Mouse (Mus musculus): ENCODE measurements around the gene Fabp2.
A peak's percentile ranks its signal among the peaks of the same experiment; 100 is the strongest.
"Not testable (repeated sequence)": the region's sequence is repeated elsewhere in the genome, so short reads cannot be mapped to it uniquely, and the experiment has no call there.

The Fabp2 gene

DNA sequence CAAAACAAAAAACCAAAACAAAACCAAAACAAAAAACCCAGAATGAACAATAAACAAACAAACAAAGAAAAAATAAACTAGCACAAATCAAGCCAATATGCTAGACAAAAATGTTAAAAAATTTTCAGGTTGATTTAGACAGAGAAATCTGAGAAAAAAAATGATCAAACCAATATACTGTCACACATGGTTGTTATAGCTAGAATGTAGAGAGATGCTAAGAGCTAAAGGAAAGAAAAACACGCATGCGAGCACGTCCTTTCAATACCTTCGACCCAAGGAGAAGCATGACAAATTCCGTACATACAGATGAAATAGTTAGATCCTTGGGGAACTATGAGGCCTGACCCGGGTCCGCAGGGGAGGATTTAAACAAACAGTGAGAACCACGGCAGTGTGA lies 24.4 kb downstream of the Fabp2 start, which contains the start of gene Gm10959:
Gm10959 (minus strand) TSS at position 101 of the 400 bp plus-strand sequence.
- no peak for DNase-seq (ENCODE audit: low read depth, low spot score)

DNA sequence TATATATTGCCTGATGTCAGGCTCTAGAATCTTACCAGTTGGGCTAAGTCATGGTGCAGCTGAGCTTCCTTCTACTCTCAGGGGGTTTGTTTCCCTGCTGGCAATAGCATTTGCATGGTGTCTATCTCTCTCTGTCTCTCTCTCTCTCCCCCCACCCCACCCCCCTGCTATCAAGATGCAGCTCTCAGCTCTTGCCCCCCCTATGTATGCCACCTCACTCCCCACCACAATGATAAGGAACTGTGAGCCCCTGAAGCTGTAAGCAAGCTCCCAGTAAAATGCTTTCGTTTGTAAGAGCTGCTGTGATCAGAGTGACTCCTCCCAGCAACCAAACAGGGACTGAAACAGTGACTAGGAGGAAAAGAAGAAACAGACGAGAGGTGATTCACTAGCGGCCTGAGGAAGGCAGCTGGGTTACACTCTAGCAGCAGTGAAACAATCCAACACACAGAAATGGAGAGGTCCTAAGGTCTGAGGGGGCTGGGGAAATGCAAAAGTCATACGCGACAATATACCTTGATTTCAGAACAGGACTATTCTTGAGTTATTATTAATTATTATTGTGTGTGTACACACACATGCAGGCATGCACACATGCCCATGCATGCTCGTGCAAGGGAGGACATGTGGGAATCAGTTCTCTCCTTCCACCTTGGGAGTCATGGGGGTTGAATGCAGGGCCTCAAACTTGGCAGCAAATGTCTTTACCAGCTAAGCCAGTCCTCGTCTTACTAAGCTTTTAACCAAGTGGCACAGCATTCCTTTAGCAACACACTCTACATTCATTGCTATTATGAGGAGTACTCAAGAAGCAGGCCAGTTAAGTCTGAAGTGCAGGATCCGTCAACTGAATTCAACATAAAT lies 25.9 kb downstream of the Fabp2 start:
- no peak for DNase-seq (ENCODE audit: low read depth, low spot score)

DNA sequence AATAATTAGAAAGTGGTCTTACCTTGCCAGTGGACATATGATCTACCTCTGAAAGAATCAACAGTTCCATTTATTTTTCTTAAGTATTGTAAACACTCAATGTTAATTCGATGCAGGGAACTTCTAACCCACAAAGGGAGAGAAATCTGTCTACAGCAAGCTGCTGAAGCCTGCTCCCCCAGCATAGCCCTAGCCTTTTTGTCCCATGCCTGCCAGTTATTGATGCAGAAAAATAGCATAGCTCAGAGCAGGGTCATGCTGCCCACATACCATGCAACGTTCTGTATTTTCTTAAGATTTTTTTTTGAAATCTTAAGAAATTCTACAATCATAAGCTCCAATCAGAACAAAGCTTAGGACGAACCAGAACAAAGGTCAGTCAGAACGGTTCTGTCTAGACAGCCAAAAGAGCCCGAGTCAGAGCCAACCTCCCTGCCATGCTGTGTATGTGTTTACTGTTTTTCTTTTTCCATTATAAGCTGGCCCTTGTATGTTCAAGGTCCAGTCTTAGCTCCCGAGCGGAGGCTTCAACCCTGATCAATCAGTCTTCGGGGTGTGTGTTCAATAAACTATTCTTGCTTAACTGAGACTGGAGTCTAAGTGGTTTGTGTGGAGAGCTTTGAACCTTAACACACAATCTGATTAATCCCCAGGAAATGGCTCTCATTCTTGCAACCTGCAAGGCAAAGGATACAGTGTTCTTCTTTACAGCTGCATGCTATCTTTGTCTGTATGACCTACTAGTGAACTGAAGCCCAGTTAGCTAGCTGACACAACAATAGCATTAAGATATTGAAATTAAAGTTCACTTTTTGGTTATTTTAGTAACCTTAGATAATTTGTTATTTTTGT lies 27.0 kb downstream of the Fabp2 start:
- no peak for DNase-seq (ENCODE audit: low read depth, low spot score)

DNA sequence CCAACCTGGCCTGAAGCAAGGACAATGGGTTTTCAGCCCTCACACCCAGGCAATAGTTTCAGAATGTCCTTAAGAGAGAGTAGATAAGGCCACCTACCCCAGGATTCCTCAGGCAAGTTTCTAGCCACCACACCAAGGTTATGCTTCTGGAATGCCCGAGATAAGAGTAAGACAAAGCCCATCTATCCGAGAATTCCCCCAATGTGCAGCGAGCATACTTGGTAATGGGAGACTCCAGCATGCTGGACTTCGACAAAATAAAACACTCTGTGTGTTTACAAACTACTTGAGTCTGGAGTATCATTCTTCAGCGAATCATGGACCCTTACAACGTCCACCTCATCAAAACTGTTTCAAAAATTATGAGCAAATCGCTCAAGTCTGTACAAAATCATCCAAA lies 28.3 kb downstream of the Fabp2 start:
- DNase-seq (ENCODE audit: low read depth, low spot score): no peak

DNA sequence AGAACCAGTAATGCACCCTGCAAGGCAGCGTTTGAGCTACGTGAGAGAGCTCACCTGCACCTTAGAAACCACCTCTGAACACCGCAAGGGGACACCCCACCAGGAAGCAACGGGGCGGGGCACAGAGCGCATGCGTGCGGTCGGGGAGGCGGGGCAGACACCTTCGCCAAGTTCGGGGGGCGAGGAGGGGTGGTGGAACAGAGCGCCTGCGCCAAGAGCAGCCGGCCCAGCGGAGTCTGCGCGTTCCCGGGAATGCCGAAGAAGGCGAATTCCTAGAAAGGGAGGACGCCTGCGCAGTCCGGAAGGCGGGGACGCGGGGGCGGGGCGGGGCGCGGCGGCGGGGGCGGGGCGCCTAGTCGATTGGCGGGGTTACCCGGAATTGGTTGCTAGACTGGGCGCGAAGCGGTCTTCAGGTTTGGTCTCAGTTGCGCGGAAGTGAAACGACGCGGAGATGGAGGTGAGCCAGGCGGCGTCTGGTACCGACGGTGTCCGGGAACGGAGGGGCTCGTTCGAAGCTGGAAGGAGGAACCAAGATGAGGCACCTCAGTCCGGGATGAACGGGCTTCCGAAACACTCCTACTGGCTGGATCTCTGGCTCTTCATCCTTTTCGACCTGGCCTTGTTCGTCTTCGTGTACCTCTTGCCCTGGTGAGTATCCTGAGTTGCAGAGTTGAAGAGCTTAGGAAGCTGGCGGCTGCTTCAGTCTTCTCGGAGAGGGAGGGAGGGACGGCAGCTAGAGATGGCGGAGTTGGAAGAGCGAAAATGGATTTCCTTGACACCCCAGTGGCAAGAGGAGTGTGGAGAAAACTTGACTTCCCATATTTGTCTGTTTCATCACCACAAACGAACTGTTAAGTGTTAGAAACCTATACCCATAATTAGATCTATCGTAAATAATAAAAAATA lies 29.4 kb downstream of the Fabp2 start, which contains the start of gene 1810037I17Rik:
1810037I17Rik (plus strand) TSS at position 195 of the 906 bp plus-strand sequence.
- peak; percentile 89 for DNase-seq (ENCODE audit: low read depth, low spot score)

DNA sequence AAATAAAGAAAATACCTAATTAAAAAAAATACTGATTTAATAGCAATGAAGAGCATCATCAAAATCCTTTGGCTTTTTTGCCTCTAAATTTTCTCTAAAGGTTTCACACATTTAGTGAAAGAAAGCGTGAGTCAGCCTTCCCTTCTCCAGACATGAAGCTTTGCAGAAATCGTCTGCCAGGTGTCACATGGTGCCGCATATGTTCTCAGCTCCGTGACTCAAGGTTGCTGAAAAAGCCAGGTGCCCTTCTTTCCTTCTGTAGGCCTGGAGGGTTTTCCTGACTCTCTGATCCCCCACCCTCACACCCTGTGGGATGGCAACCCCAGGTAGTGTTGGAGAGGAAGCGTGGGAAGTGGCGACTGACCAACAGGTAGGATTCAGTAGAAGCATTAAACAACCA lies 34.9 kb downstream of the Fabp2 start:
- DNase-seq (ENCODE audit: low read depth, low spot score): no peak

DNA sequence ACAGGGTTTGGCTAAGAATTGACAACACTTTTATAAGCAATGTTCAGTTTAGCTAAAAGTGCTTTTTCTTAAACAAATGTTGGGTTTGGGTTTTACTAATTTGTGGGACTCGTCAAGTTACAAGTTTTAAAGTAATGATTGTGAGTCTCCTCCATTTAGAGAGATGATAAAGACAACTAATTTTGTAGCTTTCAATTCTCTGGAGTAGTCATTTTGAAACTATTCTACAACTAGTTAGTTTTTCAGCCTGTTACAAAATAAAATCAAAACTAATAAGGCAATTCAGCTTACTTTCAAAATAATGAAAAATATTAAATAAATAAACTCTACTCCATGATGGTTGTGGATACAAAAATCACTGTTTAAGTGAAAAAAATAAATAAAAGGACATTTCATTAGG lies 37.6 kb downstream of the Fabp2 start:
- DNase-seq (ENCODE audit: low read depth, low spot score): no peak

DNA sequence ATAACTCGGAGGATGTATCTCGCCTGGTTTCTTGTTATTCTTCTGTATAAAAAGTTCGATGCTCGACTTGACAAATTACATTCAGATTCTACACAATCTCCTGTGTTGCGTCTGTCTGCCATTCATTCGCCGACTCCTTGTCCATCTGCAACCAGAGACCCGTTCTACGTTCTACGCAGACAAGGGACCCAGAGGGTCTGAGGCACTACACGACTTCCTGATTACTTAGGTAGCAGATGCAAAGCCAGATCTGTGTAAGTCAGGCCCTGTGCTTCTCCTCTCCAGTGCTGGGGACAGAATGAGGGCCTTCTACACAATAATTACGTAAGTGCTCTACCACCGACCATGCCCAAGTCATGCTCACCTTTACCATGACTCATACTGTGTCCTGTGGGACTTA lies 42.3 kb downstream of the Fabp2 start:
- not testable (repeated sequence) for DNase-seq (ENCODE audit: low read depth, low spot score)

DNA sequence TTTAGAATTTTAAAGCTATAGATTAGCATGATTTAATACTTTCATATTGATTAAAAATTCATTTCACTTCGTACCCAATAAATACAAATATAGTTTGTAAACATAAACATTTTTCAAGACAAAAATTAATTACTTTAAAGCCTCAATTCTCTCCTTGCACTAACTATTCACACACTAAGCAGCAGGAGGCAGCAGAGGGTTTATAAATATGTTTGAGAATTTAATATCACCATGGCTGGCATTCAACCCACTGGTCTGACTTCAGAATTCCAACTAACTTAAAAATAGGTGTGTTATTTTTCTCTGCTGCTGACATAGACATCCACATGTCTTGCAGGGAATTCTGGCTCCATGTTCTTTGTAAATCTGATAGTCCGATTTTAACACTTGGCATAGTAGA lies 44.3 kb downstream of the Fabp2 start:
- DNase-seq (ENCODE audit: low read depth, low spot score): no peak

DNA sequence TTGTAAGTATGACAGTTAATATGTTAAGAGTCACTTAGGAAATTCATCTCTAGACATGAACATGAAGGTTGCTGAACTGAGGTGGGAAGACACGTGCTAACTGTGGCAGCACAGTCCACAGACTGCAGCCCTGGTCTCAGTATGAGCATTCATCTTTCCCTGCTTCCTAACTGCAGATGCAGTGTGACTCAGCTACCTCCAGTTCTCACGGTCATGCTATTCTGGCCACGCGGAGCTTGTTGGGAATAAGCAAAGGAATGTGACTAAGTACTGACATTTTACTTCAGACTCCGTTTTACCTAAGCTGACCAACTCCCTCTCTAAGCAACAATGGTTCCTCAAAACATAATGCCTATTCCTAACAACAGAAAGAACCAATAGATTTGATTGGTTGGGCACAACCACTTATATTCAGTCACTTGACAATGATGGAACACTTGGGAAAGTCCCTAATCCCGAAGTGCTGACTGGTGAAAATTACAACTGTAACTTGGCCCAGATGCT lies 48.6 kb downstream of the Fabp2 start:
- no peak for DNase-seq (ENCODE audit: low read depth, low spot score)
